In the genomic region with DNA sequence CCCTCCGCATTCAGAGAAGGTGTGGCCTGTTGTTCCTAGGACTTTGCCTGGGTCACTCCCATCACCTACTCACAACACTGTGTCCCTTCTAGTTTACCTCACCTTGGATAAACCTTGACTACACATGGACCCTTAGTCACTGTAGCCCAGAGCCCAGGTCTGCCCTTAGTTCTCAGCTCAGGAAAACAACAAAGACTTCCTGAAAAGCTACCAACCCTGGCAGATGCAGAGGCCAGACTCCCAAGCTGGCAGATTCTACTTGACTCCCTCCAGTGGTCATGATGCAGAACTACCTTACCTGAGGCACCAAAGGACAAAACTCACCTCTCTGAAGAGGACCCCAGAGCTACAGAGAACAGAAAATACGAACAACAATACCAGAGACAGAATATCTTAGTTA, we compare ENCODE assay signal across 11 mouse cellular contexts. TPM values are rescaled to one million over a fixed set of nuclear protein-coding genes. Genes with fewer than 3 reads are reported as not detected.
A peak's percentile ranks its signal among the peaks of the same experiment; 100 is the strongest.
DNase-seq lines count a peak whose midpoint lies in the region; ATAC-seq lines count a peak whose summit lies in the region.
"Had no signal": no experiment of that assay in that cellular context is flagged by ENCODE, and none has a peak within 500 bp of the region (broad histone marks: within the 10 kb centered on the region; RNA-seq: fewer than 3 reads in every experiment).

No protein-coding gene starts in this region.

- H3K27ac ChIP-seq in forebrain, embryonic 14.5 days (ENCODE audit: low read depth, low read length), result no peak overlapping the region
- H3K27ac ChIP-seq in forebrain, embryonic 16.5 days (ENCODE audit: low read length), result no peak overlapping the region
- no peak overlapping the region for H3K27ac ChIP-seq in heart, embryonic 11.5 days (ENCODE audit: low read depth, low read length)

- H3K4me1 ChIP-seq in forebrain, embryonic 14.5 days (ENCODE audit: control insufficient read depth, insufficient read depth, low read length), result no peaks in the 10 kb centered on the region
- no peaks in the 10 kb centered on the region for H3K4me1 ChIP-seq in forebrain, embryonic 16.5 days (replicated peaks; ENCODE audit: control insufficient read depth, insufficient read depth, low read length)
- H3K4me1 ChIP-seq in heart, embryonic 11.5 days (ENCODE audit: control insufficient read depth, insufficient read depth, low read length), result no peaks in the 10 kb centered on the region

- peak; percentile 17 for DNase-seq in forebrain, embryonic 14.5 days (ENCODE audit: low spot score)
- peak; percentile 15 for DNase-seq in lung, postnatal 36 days
- DNase-seq in lung, postnatal 10 days, result no peak
- DNase-seq in induced T-regulatory cell, adult 2 months (ENCODE audit: low read depth), result peak; percentile 67
- peak; percentile 61 to 65 for DNase-seq in thymus, postnatal 10 days (ENCODE audit: low spot score in 2 of 2)
- DNase-seq in layer of hippocampus, postnatal 10 days (ENCODE audit: low spot score in 2 of 2), result no peak
- DNase-seq: cerebellum, adult 8-10 months; layer of hippocampus, postnatal 36 days; spleen, adult 18-20 months had no signal

- H3K4me3 ChIP-seq in forebrain, embryonic 14.5 days (ENCODE audit: low read depth, low read length), result no peak overlapping the region
- no peak overlapping the region for H3K4me3 ChIP-seq in forebrain, embryonic 16.5 days (replicated peaks; ENCODE audit: low read length)
- H3K4me3 ChIP-seq in heart, embryonic 11.5 days (ENCODE audit: low read depth, low read length), result no peak overlapping the region

- H3K9ac ChIP-seq in forebrain, embryonic 14.5 days (ENCODE audit: low read length), result no peak overlapping the region
- H3K9ac ChIP-seq in forebrain, embryonic 16.5 days (replicated peaks; ENCODE audit: low read depth, low read length), result no peak overlapping the region
- no peak overlapping the region for H3K9ac ChIP-seq in heart, embryonic 11.5 days (ENCODE audit: low read depth, low read length)

- no peaks in the 10 kb centered on the region for H3K9me3 ChIP-seq in forebrain, embryonic 14.5 days (replicated peaks; ENCODE audit: control insufficient read depth, low read length)
- H3K9me3 ChIP-seq in forebrain, embryonic 16.5 days (ENCODE audit: control insufficient read depth, low read length), result no peaks in the 10 kb centered on the region
- no peaks in the 10 kb centered on the region for H3K9me3 ChIP-seq in heart, embryonic 11.5 days (replicated peaks; ENCODE audit: control insufficient read depth, low read length)

- H3K4me2 ChIP-seq in forebrain, embryonic 14.5 days (ENCODE audit: low read length), result no peak overlapping the region
- no peak overlapping the region for H3K4me2 ChIP-seq in forebrain, embryonic 16.5 days (ENCODE audit: low read length)
- H3K4me2 ChIP-seq in heart, embryonic 11.5 days, result no peak overlapping the region

- no peak for ATAC-seq in forebrain, embryonic 14.5 days
- no peak for ATAC-seq in forebrain, embryonic 16.5 days
- no peak for ATAC-seq in heart, embryonic 11.5 days (replicated peaks; ENCODE audit: insufficient number of reproducible peaks, low FRiP score, low TSS enrichment)

- H3K27me3 ChIP-seq in forebrain, embryonic 14.5 days (replicated peaks; ENCODE audit: control insufficient read depth, insufficient read depth, low read length), result no peaks in the 10 kb centered on the region
- no peaks in the 10 kb centered on the region for H3K27me3 ChIP-seq in forebrain, embryonic 16.5 days (replicated peaks; ENCODE audit: control insufficient read depth, insufficient read depth, low read length)
- no peaks in the 10 kb centered on the region for H3K27me3 ChIP-seq in heart, embryonic 11.5 days (ENCODE audit: control insufficient read depth, insufficient read depth, low read length)

- H3K36me3 ChIP-seq in forebrain, embryonic 14.5 days (ENCODE audit: control insufficient read depth, insufficient read depth, low read length), result no peaks in the 10 kb centered on the region
- no peaks in the 10 kb centered on the region for H3K36me3 ChIP-seq in forebrain, embryonic 16.5 days (ENCODE audit: control insufficient read depth, insufficient read depth)
- H3K36me3 ChIP-seq in heart, embryonic 11.5 days (ENCODE audit: control insufficient read depth, insufficient read depth, low read length), result no peaks in the 10 kb centered on the region

- WGBS in forebrain, embryonic 14.5 days, result 58% methylated on average over 2 of the region's 2 CpGs
- WGBS in forebrain, embryonic 16.5 days, result 63% methylated on average over 2 of the region's 2 CpGs
- WGBS in heart, embryonic 11.5 days (ENCODE audit: insufficient replicate concordance), result 49% methylated on average over 2 of the region's 2 CpGs

RNA-seq across cellular contexts. Expression of a gene that starts 9.4 kb away (rescaled TPM):
- polyA plus RNA-seq in forebrain, embryonic 14.5 days (2014; fragmentation: Nextera tagmentation; extraction: Ambion mirVana), result 0.28 and 0.41 TPM in 2 replicates
- 0.09 and 0.27 TPM in 2 replicates for polyA plus RNA-seq in forebrain, embryonic 16.5 days (2015; fragmentation: Nextera tagmentation; extraction: Ambion mirVana)
- under 1 TPM; 0.14 to 0.16 TPM for total RNA-seq in layer of hippocampus, postnatal 10 days (2021)
- not detected in 2 replicates for polyA plus RNA-seq in heart, embryonic 11.5 days (2014; fragmentation: Nextera tagmentation; extraction: Ambion mirVana)
- total RNA-seq: layer of hippocampus, postnatal 36 days had no signal

RNA-seq across cellular contexts. Expression of a gene that starts 18.9 kb away (rescaled TPM):
- polyA plus RNA-seq in forebrain, embryonic 14.5 days (2014; fragmentation: Nextera tagmentation; extraction: Ambion mirVana), result 14.5 and 16.6 TPM in 2 replicates
- polyA plus RNA-seq in forebrain, embryonic 16.5 days (2015; fragmentation: Nextera tagmentation; extraction: Ambion mirVana), result 13.5 and 14.9 TPM in 2 replicates
- 10 to 100 TPM in 1 of 2 experiments, 1 to 10 TPM in 1; 9.0 to 10.4 TPM for total RNA-seq in layer of hippocampus, postnatal 10 days (2021)
- 32.7 and 40.0 TPM in 2 replicates for polyA plus RNA-seq in heart, embryonic 11.5 days (2014; fragmentation: Nextera tagmentation; extraction: Ambion mirVana)

RNA-seq across cellular contexts. Expression of a gene that starts 36.2 kb away (rescaled TPM):
- not detected in 2 replicates for polyA plus RNA-seq in forebrain, embryonic 14.5 days (2014; fragmentation: Nextera tagmentation; extraction: Ambion mirVana)
- not detected in 2 replicates for polyA plus RNA-seq in forebrain, embryonic 16.5 days (2015; fragmentation: Nextera tagmentation; extraction: Ambion mirVana)
- total RNA-seq in layer of hippocampus, postnatal 10 days (2021), result not detected
- not detected in 2 replicates for polyA plus RNA-seq in heart, embryonic 11.5 days (2014; fragmentation: Nextera tagmentation; extraction: Ambion mirVana)
- total RNA-seq: layer of hippocampus, postnatal 36 days had no signal

Comparison
In these comparisons a context has a peak if more than half of its experiments do, and no peak if none do; other contexts are left out.
1. DNase-seq: peak in forebrain, embryonic 14.5 days (single experiment), lung, postnatal 36 days (single experiment), induced T-regulatory cell, adult 2 months (single experiment) and thymus, postnatal 10 days (2 of 2); none in lung, postnatal 10 days (single experiment) and layer of hippocampus, postnatal 10 days (0 of 2).